Comparison of ENCODE assay signal across 11 mouse cellular contexts in the genomic region with DNA sequence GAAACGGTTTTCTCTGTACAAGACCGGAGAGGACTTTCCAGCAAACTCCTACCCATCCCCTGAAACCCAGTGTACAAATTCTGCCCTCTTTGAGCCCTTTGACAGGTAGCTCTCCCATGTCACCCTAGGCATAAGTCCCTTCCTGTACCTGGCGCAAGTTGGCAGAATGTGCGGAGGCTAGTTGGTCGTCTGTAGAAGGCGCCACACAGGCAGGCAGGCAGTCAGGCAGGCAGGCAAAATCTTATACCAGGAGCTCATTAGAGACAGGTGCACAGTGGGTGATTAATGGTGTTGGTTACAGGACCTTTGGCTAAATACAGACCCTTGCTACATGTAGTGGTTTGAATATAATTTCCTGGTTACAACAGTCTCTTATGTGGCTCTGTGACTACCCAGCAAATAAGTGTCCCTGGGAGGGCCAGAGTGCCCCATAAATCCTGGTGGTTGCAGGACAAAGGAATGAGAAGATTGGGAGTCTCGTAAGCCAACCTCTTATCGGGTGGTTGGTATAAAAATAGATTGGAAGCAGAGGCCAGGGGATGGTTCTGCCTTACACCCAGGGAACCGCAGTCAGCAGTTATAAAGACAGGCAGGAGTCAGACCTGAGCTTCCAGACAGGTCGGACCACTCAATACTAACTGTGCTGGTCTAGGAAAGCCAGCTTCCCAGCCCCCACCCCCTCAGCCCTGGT. TPM values are rescaled to one million over a fixed set of nuclear protein-coding genes. Genes with fewer than 3 reads are reported as not detected.
DNase-seq lines count a peak whose midpoint lies in the region; ATAC-seq and TF ChIP-seq lines count a peak whose summit lies in the region.
"Had no signal": no experiment of that assay in that cellular context is flagged by ENCODE, and none has a peak within 500 bp of the region (broad histone marks: within the 10 kb centered on the region; RNA-seq: fewer than 3 reads in every experiment).

No protein-coding gene starts in this region.

- H3K27ac ChIP-seq in lung, embryonic 14.5 days (ENCODE audit: low read depth), result no peak overlapping the region
- no peak overlapping the region for H3K27ac ChIP-seq in forebrain, postnatal 0 days (ENCODE audit: low read depth, low read length)
- H3K27ac ChIP-seq in intestine, postnatal 0 days (ENCODE audit: low read depth, low read length), result no peak overlapping the region
- H3K27ac ChIP-seq in olfactory bulb, adult 2 months (ENCODE audit: insufficient read depth, low read depth, low read length), result no peak overlapping the region

- H3K9me3 ChIP-seq in lung, embryonic 14.5 days (ENCODE audit: low read depth, low read length), result no peaks in the 10 kb centered on the region
- no peaks in the 10 kb centered on the region for H3K9me3 ChIP-seq in forebrain, postnatal 0 days (ENCODE audit: low read length)
- no peaks in the 10 kb centered on the region for H3K9me3 ChIP-seq in intestine, postnatal 0 days (ENCODE audit: control insufficient read depth)

- peak overlapping the region; percentile 97 for H3K4me2 ChIP-seq in lung, embryonic 14.5 days
- peak overlapping the region; percentile 97 for H3K4me2 ChIP-seq in forebrain, postnatal 0 days (ENCODE audit: low read depth)
- peak overlapping the region; percentile 98 for H3K4me2 ChIP-seq in intestine, postnatal 0 days (replicated peaks; ENCODE audit: low read depth)

- no peak for ATAC-seq in lung, embryonic 14.5 days (ENCODE audit: insufficient read depth)
- ATAC-seq in forebrain, postnatal 0 days, result no peak
- ATAC-seq in intestine, postnatal 0 days, result no peak

- H3K9ac ChIP-seq in lung, embryonic 14.5 days, result peak overlapping the region; percentile 78; the same call in 1 of the 2 replicates
- H3K9ac ChIP-seq in forebrain, postnatal 0 days, result peak overlapping the region; percentile 90
- H3K9ac ChIP-seq in intestine, postnatal 0 days (ENCODE audit: low read depth, low read length), result no peak overlapping the region

- H3K27me3 ChIP-seq in lung, embryonic 14.5 days (ENCODE audit: insufficient read depth, low read length), result no peaks in the 10 kb centered on the region
- H3K27me3 ChIP-seq in forebrain, postnatal 0 days (ENCODE audit: insufficient read depth, low read length), result no peaks in the 10 kb centered on the region
- H3K27me3 ChIP-seq in intestine, postnatal 0 days (replicated peaks; ENCODE audit: control insufficient read depth, insufficient read depth, low read length), result 0 out of 2 replicates have a peak, but pooled peaks cover 4% of the 10 kb centered on the region

- no peak for TF ChIP-seq POLR2A in olfactory bulb, adult 2 months (IDR thresholded peaks at IDR 0.05; ENCODE audit: insufficient read depth, low read depth, low read length)

- H3K4me1 ChIP-seq in lung, embryonic 14.5 days (ENCODE audit: insufficient read depth), result peaks cover 3% of the 10 kb centered on the region; the same call in 1 of the 2 replicates
- H3K4me1 ChIP-seq in forebrain, postnatal 0 days (ENCODE audit: insufficient read depth), result peaks cover 16% of the 10 kb centered on the region; the same call in 1 of the 2 replicates
- no peaks in the 10 kb centered on the region; the same call in 1 of the 2 replicates for H3K4me1 ChIP-seq in intestine, postnatal 0 days (replicated peaks; ENCODE audit: control insufficient read depth, insufficient read depth, low read length)
- peaks cover 14% of the 10 kb centered on the region; the same call in 1 of the 2 replicates for H3K4me1 ChIP-seq in olfactory bulb, adult 2 months (ENCODE audit: control insufficient read depth, insufficient read depth, low read length)

- TF ChIP-seq CTCF in lung, embryonic 14.5 days (IDR thresholded peaks at IDR 0.05; ENCODE audit: low read depth), result no peak
- TF ChIP-seq CTCF in forebrain, postnatal 0 days (IDR thresholded peaks at IDR 0.05; ENCODE audit: low read depth), result no peak
- no peak for TF ChIP-seq CTCF in intestine, postnatal 0 days (IDR thresholded peaks at IDR 0.05; ENCODE audit: low read depth)
- no peak for TF ChIP-seq CTCF in olfactory bulb, adult 2 months (IDR thresholded peaks at IDR 0.05; ENCODE audit: insufficient read depth, low read depth, low read length)

- H3K4me3 ChIP-seq in lung, embryonic 14.5 days (ENCODE audit: low read depth, low read length), result peak overlapping the region; percentile 75; the same call in 1 of the 2 replicates
- peak overlapping the region; percentile 78 for H3K4me3 ChIP-seq in forebrain, postnatal 0 days (ENCODE audit: low read depth, low read length)
- H3K4me3 ChIP-seq in intestine, postnatal 0 days (ENCODE audit: low read depth, low read length), result peak overlapping the region; percentile 73; the same call in 1 of the 2 replicates
- 0 out of 2 replicates have a peak overlapping the region, but pooled peaks have one; percentile 4 for H3K4me3 ChIP-seq in olfactory bulb, adult 2 months (ENCODE audit: insufficient read depth, low read depth, low read length)

- H3K36me3 ChIP-seq in lung, embryonic 14.5 days (ENCODE audit: insufficient read depth), result no peaks in the 10 kb centered on the region
- H3K36me3 ChIP-seq in forebrain, postnatal 0 days (ENCODE audit: insufficient read depth), result no peaks in the 10 kb centered on the region
- no peaks in the 10 kb centered on the region for H3K36me3 ChIP-seq in intestine, postnatal 0 days (ENCODE audit: control insufficient read depth, insufficient read depth)

- 62% methylated on average over 10 of the region's 10 CpGs for WGBS in lung, embryonic 14.5 days
- WGBS in forebrain, postnatal 0 days, result 61% methylated on average over 10 of the region's 10 CpGs
- WGBS in intestine, postnatal 0 days, result 56% methylated on average over 10 of the region's 10 CpGs
- WGBS in olfactory bulb, adult 2 months, result 63% methylated on average over 10 of the region's 10 CpGs

- DNase-seq in lung, embryonic 14.5 days, result no peak
- DNase-seq in lung, postnatal 14 days, result no peak
- no peak for DNase-seq in forebrain, postnatal 0 days
- no peak for DNase-seq in B cell, adult 2 months
- DNase-seq in retina, embryonic 14.5 days (ENCODE audit: low spot score), result no peak
- no peak for DNase-seq in kidney, postnatal 36 days
- DNase-seq: cerebellum, postnatal 36 days; kidney, adult 2 months had no signal

RNA-seq across cellular contexts. Expression of a gene that starts 1.5 kb away (rescaled TPM):
- 47.1 and 49.4 TPM in 2 replicates for polyA plus RNA-seq in lung, embryonic 14.5 days (2014; fragmentation: Nextera tagmentation; extraction: Ambion mirVana)
- total RNA-seq in forebrain, postnatal 0 days (2014; rRNA removed), result 52.4 and 55.4 TPM in 2 replicates
- 56.9 and 62.0 TPM in 2 replicates for polyA plus RNA-seq in forebrain, postnatal 0 days (2015; fragmentation: Nextera tagmentation; extraction: Ambion mirVana)
- 79.2 and 85.3 TPM in 2 replicates for polyA plus RNA-seq in intestine, postnatal 0 days (2015; fragmentation: Nextera tagmentation; extraction: Ambion mirVana)
- not detected in 2 replicates for polyA plus RNA-seq in olfactory bulb, adult 2 months (2012; ENCODE audit: insufficient read depth, insufficient read length, low replicate concordance, missing spikeins)

RNA-seq across cellular contexts. Expression of a gene that starts 30.6 kb away (rescaled TPM):
- polyA plus RNA-seq in lung, embryonic 14.5 days (2014; fragmentation: Nextera tagmentation; extraction: Ambion mirVana), result 1.7 and 2.3 TPM in 2 replicates
- total RNA-seq in forebrain, postnatal 0 days (2014; rRNA removed), result 0.15 and 0.62 TPM in 2 replicates
- 0.30 TPM in 1 of 2 replicates, not detected in the other for polyA plus RNA-seq in forebrain, postnatal 0 days (2015; fragmentation: Nextera tagmentation; extraction: Ambion mirVana)
- 75.4 and 93.3 TPM in 2 replicates for polyA plus RNA-seq in intestine, postnatal 0 days (2015; fragmentation: Nextera tagmentation; extraction: Ambion mirVana)
- polyA plus RNA-seq in olfactory bulb, adult 2 months (2012; ENCODE audit: insufficient read depth, insufficient read length, low replicate concordance, missing spikeins), result not detected in 2 replicates
- total RNA-seq: MEL had no signal

RNA-seq across cellular contexts. Expression of a gene that starts 47.1 kb away (rescaled TPM):
- polyA plus RNA-seq in lung, embryonic 14.5 days (2014; fragmentation: Nextera tagmentation; extraction: Ambion mirVana), result not detected in 2 replicates
- total RNA-seq in forebrain, postnatal 0 days (2014; rRNA removed), result not detected in 2 replicates
- polyA plus RNA-seq in forebrain, postnatal 0 days (2015; fragmentation: Nextera tagmentation; extraction: Ambion mirVana), result not detected in 2 replicates
- polyA plus RNA-seq in intestine, postnatal 0 days (2015; fragmentation: Nextera tagmentation; extraction: Ambion mirVana), result not detected in 2 replicates
- polyA plus RNA-seq in olfactory bulb, adult 2 months (2012; ENCODE audit: insufficient read depth, insufficient read length, low replicate concordance, missing spikeins), result not detected in 2 replicates
- total RNA-seq: MEL had no signal
- polyA plus RNA-seq: kidney, adult 2 months had no signal

Comparison
In these comparisons a context has a peak if more than half of its experiments do, and no peak if none do; other contexts are left out.
1. H3K4me3 ChIP-seq: peak in every context shown above with its lines; median percentile 78 in forebrain, postnatal 0 days; 75 in lung, embryonic 14.5 days; 73 in intestine, postnatal 0 days; 4 in olfactory bulb, adult 2 months.
2. RNA of a gene that starts 30.6 kb away (polyA plus RNA-seq): 75.4 to 93.3 TPM in intestine, postnatal 0 days; 1.7 to 2.3 TPM in lung, embryonic 14.5 days, 0.30 TPM in forebrain, postnatal 0 days and not detected in olfactory bulb, adult 2 months; every median in the first group is over 10 times any median in the second.
3. Peak in every context shown above with its lines, with median percentiles within 50 percentile points of each other: H3K4me2 ChIP-seq.